Mouse (Mus musculus): ENCODE results near the gene Fbxl18. TPM values are rescaled to one million over a fixed set of nuclear protein-coding genes. Genes with fewer than 3 reads are reported as not detected.
A peak's percentile ranks its signal among the peaks of the same experiment; 100 is the strongest.
"Not testable (repeated sequence)": the region's sequence is repeated elsewhere in the genome, so short reads cannot be mapped to it uniquely, and the experiment has no call there.

Gene Fbxl18
- polyA plus RNA-seq, 1 experiment from 2014 or later, result 24.2 TPM

- H3K27ac ChIP-seq, result no peak overlapping the region
- DNase-seq (ENCODE audit: extremely low spot score, low spot score), result no peak
- peaks cover 35% of the 10 kb centered on the region for H3K4me1 ChIP-seq
- no peaks in the 10 kb centered on the region for H3K9me3 ChIP-seq
- peaks cover 80% of the 10 kb centered on the region for H3K36me3 ChIP-seq (replicated peaks)
- no peaks in the 10 kb centered on the region for H3K27me3 ChIP-seq (ENCODE audit: poor library complexity, severe bottlenecking)
- peak overlapping the region; percentile 24 for H3K4me3 ChIP-seq
- 56% methylated on average over 5 of the region's 5 CpGs for WGBS
These were observed 7.5 kb upstream of the Fbxl18 start for GRCm38 (mm10) chr5:142902506-142903314.

- DNase-seq (ENCODE audit: extremely low spot score, low spot score), result no peak
- H3K36me3 ChIP-seq (replicated peaks), result peaks cover 84% of the 10 kb centered on the region
- H3K4me1 ChIP-seq, result peaks cover 28% of the 10 kb centered on the region
- H3K27me3 ChIP-seq (ENCODE audit: poor library complexity, severe bottlenecking), result no peaks in the 10 kb centered on the region
- H3K9me3 ChIP-seq, result no peaks in the 10 kb centered on the region
- no peak overlapping the region for H3K27ac ChIP-seq
- 0 out of 2 replicates have a peak overlapping the region, but pooled peaks have one; percentile 16 for H3K4me3 ChIP-seq
- WGBS, result 76% methylated on average over 4 of the region's 4 CpGs
These were observed 6.8 kb upstream of the Fbxl18 start for GRCm38 (mm10) chr5:142901846-142902505.

DNA sequence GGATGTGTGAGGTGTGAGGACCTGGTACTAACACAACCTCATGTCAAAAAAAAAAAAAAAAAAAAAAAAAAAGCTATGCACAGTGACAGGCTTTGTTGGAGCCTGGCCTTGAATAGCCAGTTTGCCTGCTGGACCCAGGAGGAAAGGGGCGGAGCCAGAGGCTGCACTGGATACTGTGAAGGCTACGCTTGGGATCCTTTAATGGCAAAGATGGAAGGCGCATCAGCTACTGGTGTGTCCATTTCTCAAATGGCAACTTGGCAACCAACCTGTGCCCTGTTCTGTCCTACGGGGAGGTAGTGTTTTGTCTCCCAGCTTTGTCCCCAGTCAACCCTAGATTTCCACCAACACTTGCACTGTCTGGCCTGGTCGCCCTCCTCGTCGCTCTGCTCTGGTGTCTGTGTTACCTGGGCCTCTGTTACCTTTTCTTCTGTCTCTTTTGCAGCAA, 6.2 kb upstream of the Fbxl18 start:
- Histone ChIP-seq H3K9me3 (no peaks in the 10 kb centered on the region), H3K27ac (no peak overlapping the region), H3K27me3 (ENCODE audit: poor library complexity, severe bottlenecking) (no peaks in the 10 kb centered on the region), H3K4me1 (peaks cover 26% of the 10 kb centered on the region), H3K4me3 (peak overlapping the region; percentile 16; the same call in 1 of the 2 replicates), H3K36me3 (replicated peaks) (peaks cover 84% of the 10 kb centered on the region)
- DNase-seq (ENCODE audit: extremely low spot score, low spot score), result no peak
- 86% methylated on average over 7 of the region's 7 CpGs for WGBS

DNA sequence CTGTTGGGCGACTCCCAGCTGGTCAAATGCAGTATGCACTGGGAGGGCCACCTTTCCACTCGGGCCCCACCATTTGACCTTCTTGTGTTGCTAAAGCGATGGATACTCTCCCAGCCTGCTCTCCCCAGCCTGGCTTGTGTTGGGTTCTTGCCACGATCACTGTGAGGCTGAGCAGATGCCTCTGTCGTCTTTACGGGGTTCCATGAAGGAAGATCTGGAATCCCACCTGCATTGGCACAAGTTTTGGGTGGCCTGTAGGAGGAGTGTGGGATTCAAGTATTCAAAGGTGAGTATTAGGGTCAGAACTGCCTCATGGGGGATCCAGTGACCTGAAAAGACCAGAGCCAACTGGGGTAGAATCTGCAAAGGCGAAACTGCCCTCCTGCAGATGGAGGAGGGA, 5.4 kb upstream of the Fbxl18 start:
- Histone ChIP-seq H3K27me3 (ENCODE audit: poor library complexity, severe bottlenecking) (no peaks in the 10 kb centered on the region), H3K36me3 (replicated peaks) (peaks cover 80% of the 10 kb centered on the region), H3K4me1 (peaks cover 28% of the 10 kb centered on the region), H3K9me3 (no peaks in the 10 kb centered on the region), H3K4me3 (no peak overlapping the region), H3K27ac (no peak overlapping the region)
- DNase-seq (ENCODE audit: extremely low spot score, low spot score), result no peak
- 90% methylated on average over 7 of the region's 7 CpGs for WGBS

GRCm38 (mm10) chr5:142899932-142900533, 4.8 kb upstream of the Fbxl18 start:
- Histone ChIP-seq H3K4me1 (peaks cover 30% of the 10 kb centered on the region), H3K36me3 (replicated peaks) (peaks cover 73% of the 10 kb centered on the region), H3K4me3 (no peak overlapping the region), H3K9me3 (no peaks in the 10 kb centered on the region), H3K27ac (no peak overlapping the region), H3K27me3 (ENCODE audit: poor library complexity, severe bottlenecking) (no peaks in the 10 kb centered on the region)
- WGBS, result 90% methylated on average over 5 of the region's 5 CpGs
- no peak for DNase-seq (ENCODE audit: extremely low spot score, low spot score)

GRCm38 (mm10) chr5:142899057-142899601, 3.9 kb upstream of the Fbxl18 start:
- peaks cover 64% of the 10 kb centered on the region for H3K36me3 ChIP-seq (replicated peaks)

DNA sequence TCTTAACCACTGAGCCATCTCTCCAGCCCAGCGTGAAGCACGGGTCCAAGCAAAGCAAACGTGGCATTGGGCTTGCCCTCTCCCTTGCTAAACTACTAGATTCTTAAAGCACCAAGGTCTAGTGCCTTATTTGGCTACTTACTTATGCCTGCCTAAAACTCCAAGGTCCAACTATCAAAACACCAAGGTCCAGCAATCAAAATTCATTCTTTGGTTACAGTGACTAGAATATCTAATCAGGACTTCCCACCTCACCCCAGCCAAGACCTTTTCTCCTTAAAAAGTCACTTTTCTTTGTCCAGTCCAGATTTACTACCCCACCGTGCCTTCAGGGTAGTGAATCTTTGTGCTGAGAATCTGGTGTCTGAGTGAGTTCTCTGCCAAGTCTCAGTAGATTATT, 3.1 kb upstream of the Fbxl18 start:
- H3K27ac ChIP-seq, result no peak overlapping the region
- peaks cover 57% of the 10 kb centered on the region for H3K36me3 ChIP-seq (replicated peaks)
- DNase-seq (ENCODE audit: extremely low spot score, low spot score), result no peak
- no peaks in the 10 kb centered on the region for H3K9me3 ChIP-seq
- H3K4me1 ChIP-seq, result peaks cover 32% of the 10 kb centered on the region
- WGBS, result 93% methylated on average over 4 of the region's 4 CpGs
- no peak overlapping the region for H3K4me3 ChIP-seq
- H3K27me3 ChIP-seq (ENCODE audit: poor library complexity, severe bottlenecking), result no peaks in the 10 kb centered on the region

More at GRCm38 (mm10) chr5:142899057-142899601, 3.9 kb upstream of the Fbxl18 start:
- DNase-seq (ENCODE audit: extremely low spot score, low spot score), result no peak
- Histone ChIP-seq H3K4me3 (no peak overlapping the region), H3K9me3 (no peaks in the 10 kb centered on the region), H3K4me1 (peaks cover 29% of the 10 kb centered on the region), H3K27me3 (ENCODE audit: poor library complexity, severe bottlenecking) (no peaks in the 10 kb centered on the region), H3K27ac (no peak overlapping the region)
- WGBS, result 94% methylated on average over 9 of the region's 9 CpGs

DNA sequence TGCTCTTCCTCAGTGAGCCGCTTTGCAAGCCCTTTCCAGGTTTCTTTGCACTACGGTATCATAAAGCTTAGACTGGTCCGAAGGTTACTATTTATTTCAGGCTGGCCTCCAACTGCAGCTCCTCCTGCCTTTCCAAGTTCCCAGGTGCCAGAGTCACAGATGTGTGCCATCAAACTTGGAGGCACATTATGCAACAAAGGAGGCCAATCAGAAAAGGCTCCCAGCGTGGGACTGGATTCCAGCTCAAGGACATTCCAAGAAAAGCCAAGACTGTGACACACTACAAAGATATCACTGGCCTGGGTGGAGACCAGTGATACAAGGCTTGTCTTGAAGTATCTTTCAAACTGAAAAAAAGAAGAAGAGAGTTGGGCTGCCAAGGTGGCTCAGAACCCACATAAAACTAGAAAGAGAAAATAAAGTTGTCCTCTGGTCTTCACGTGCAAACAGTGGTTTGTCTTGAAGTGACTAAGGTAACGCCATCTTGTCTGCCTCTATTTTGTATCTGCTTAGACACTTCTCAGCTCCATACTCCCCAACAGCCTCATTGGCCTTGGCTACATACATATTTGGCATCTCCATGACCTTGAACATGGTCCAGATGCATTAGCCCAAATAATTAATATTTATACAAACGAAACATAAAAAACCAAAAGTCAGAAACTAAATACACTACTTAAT, 2.5 kb upstream of the Fbxl18 start:
- 96% methylated on average over 7 of the region's 7 CpGs for WGBS
- no peak overlapping the region for H3K27ac ChIP-seq
- no peaks in the 10 kb centered on the region for H3K27me3 ChIP-seq (ENCODE audit: poor library complexity, severe bottlenecking)
- H3K36me3 ChIP-seq (replicated peaks), result peaks cover 51% of the 10 kb centered on the region
- no peaks in the 10 kb centered on the region for H3K9me3 ChIP-seq
- peaks cover 31% of the 10 kb centered on the region for H3K4me1 ChIP-seq
- no peak for DNase-seq (ENCODE audit: extremely low spot score, low spot score)
- no peak overlapping the region for H3K4me3 ChIP-seq

- H3K4me1 ChIP-seq, result peaks cover 33% of the 10 kb centered on the region
- peaks cover 41% of the 10 kb centered on the region for H3K36me3 ChIP-seq (replicated peaks)
- no peak overlapping the region for H3K27ac ChIP-seq
- H3K4me3 ChIP-seq, result no peak overlapping the region
- H3K27me3 ChIP-seq (ENCODE audit: poor library complexity, severe bottlenecking), result no peaks in the 10 kb centered on the region
- no peak for DNase-seq (ENCODE audit: extremely low spot score, low spot score)
- WGBS, result 91% methylated on average over 5 of the region's 5 CpGs
- H3K9me3 ChIP-seq, result no peaks in the 10 kb centered on the region
These were observed 1.5 kb upstream of the Fbxl18 start for GRCm38 (mm10) chr5:142896713-142897112.

DNA sequence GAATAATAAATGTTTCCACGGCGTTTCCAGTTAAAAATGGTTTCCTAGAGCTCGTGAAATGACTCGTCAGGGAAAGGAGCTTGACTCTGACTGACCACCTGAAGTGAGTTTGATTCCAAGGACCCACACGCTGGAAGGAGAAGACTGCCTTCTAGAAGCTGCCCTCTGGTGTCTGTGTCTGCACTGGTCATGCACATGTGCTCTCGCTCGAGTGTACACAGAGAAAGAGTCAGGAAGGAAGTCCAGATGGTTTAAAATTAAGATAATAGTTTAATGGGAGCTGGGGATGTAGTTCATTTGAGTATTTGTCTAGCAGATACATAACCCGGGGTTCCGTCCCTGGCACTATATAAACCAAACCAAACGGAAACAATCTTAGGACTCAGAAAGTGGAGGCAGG, 971 bp upstream of the Fbxl18 start:
- no peak for DNase-seq (ENCODE audit: extremely low spot score, low spot score)
- Histone ChIP-seq H3K4me1 (peaks cover 36% of the 10 kb centered on the region), H3K4me3 (peak overlapping the region; percentile 81; the same call in 1 of the 2 replicates), H3K27ac (no peak overlapping the region), H3K36me3 (replicated peaks) (peaks cover 36% of the 10 kb centered on the region), H3K9me3 (no peaks in the 10 kb centered on the region), H3K27me3 (ENCODE audit: poor library complexity, severe bottlenecking) (no peaks in the 10 kb centered on the region)
- WGBS, result 90% methylated on average over 10 of the region's 10 CpGs

DNA sequence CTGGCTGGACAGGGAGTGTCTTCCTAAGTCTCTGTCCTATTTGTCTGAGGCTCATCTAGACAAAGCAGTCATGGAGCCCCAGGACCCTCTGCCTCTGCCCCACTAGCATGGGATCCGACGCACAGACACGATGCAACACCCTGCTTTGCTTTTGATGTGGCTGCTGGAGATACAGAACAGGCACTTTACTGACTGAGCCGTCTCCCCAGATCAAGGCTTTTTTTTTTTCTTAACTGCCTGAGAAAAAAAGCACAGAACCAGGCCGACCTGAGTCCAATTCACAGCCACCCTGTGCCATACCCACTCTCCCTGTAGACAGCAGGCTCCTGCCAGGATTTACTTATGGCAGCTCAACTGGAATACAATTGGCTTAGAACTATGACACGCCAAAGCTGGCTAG, 3.8 kb downstream of the Fbxl18 start:
- DNase-seq (ENCODE audit: extremely low spot score, low spot score), result no peak
- WGBS, result 88% methylated on average over 6 of the region's 6 CpGs
- H3K36me3 ChIP-seq (replicated peaks), result peaks cover 28% of the 10 kb centered on the region
- no peak overlapping the region for H3K27ac ChIP-seq
- H3K9me3 ChIP-seq, result no peaks in the 10 kb centered on the region
- peaks cover 36% of the 10 kb centered on the region for H3K4me1 ChIP-seq
- H3K4me3 ChIP-seq, result no peak overlapping the region
- no peaks in the 10 kb centered on the region for H3K27me3 ChIP-seq (ENCODE audit: poor library complexity, severe bottlenecking)

DNA sequence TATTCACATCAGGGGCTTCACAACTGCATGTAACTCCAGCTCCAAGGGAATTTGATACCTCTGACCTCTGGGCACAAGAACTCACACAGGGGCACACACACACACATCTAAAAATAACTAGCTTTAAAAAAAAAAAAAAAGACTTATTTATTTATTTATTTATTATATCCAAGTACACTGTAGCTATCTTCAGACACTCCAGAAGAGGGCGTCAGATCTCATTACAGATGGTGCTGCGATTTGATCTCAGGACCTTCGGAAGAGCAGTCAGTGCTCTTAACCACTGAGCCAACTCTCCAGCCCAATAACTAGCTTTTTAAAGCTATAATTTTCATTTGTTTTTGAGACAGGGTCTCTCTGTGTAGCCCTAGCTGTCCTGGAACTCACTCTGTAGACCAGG, 7.7 kb downstream of the Fbxl18 start:
- not testable (repeated sequence) for H3K4me3 ChIP-seq; H3K27ac ChIP-seq; H3K4me1 ChIP-seq; H3K9me3 ChIP-seq; DNase-seq (ENCODE audit: extremely low spot score, low spot score); H3K27me3 ChIP-seq (ENCODE audit: poor library complexity, severe bottlenecking)
- 89% methylated on average over 3 of the region's 3 CpGs for WGBS
- peaks cover 66% of the 10 kb centered on the region for H3K36me3 ChIP-seq (replicated peaks)
